Mouse (Mus musculus): ENCODE data around the gene Alms1. TPM values are rescaled to one million over a fixed set of nuclear protein-coding genes. Genes with fewer than 3 reads are reported as not detected.

Alms1 gene
- total and polyA plus RNA-seq, 3 experiments, result 0.51 to 2.0 (median 1.8) TPM

GRCm38 (mm10) chr6:85590116-85590515 lies 2.8 kb downstream of the Alms1 start:
- no peaks in the 10 kb centered on the region for H3K79me2 ChIP-seq (replicated peaks; ENCODE audit: control insufficient read depth, insufficient read depth, low read length)
- no peaks in the 10 kb centered on the region for H3K27me3 ChIP-seq (ENCODE audit: control insufficient read depth, insufficient read depth, low read length)
- no peak for DNase-seq
- H3K9ac ChIP-seq (ENCODE audit: low read depth, low read length), result no peak overlapping the region
- no peaks in the 10 kb centered on the region for H3K36me3 ChIP-seq (ENCODE audit: control insufficient read depth, insufficient read depth, low read length)
- TF ChIP-seq POLR2A (IDR thresholded peaks at IDR 0.05; ENCODE audit: insufficient read depth, low read depth, low read length) (no peak), EP300 (IDR thresholded peaks at IDR 0.05; ENCODE audit: insufficient read depth, low read depth, low read length) (no peak), CTCF (IDR thresholded peaks at IDR 0.05) (no peak)
- 70% methylated on average over 2 of the region's 2 CpGs for WGBS
- no peak overlapping the region for H3K4me3 ChIP-seq
- intact Hi-C loops (cut with DNase I), result no loop called here
- H3K27ac ChIP-seq, result no peak overlapping the region
- H3K4me1 ChIP-seq (ENCODE audit: control insufficient read depth, insufficient read depth, low read length), result no peaks in the 10 kb centered on the region

- intact Hi-C loops (cut with DNase I), result no loop called here
- 30% methylated on average over 1 of the region's 1 CpGs for WGBS
- TF ChIP-seq POLR2A (IDR thresholded peaks at IDR 0.05; ENCODE audit: insufficient read depth, low read depth, low read length) (no peak), CTCF (IDR thresholded peaks at IDR 0.05) (no peak), EP300 (IDR thresholded peaks at IDR 0.05; ENCODE audit: insufficient read depth, low read depth, low read length) (no peak)
- Histone ChIP-seq H3K79me2 (replicated peaks; ENCODE audit: control insufficient read depth, insufficient read depth, low read length) (no peaks in the 10 kb centered on the region), H3K27ac (no peak overlapping the region), H3K27me3 (ENCODE audit: control insufficient read depth, insufficient read depth, low read length) (no peaks in the 10 kb centered on the region), H3K4me1 (ENCODE audit: control insufficient read depth, insufficient read depth, low read length) (no peaks in the 10 kb centered on the region), H3K9ac (ENCODE audit: low read depth, low read length) (no peak overlapping the region), H3K4me3 (no peak overlapping the region), H3K36me3 (ENCODE audit: control insufficient read depth, insufficient read depth, low read length) (no peaks in the 10 kb centered on the region)
- no peak for DNase-seq
Measured at GRCm38 (mm10) chr6:85599310-85599709, 12.0 kb downstream of the Alms1 start.

GRCm38 (mm10) chr6:85610511-85610910 lies 23.2 kb downstream of the Alms1 start:
- DNase-seq, result no peak
- Histone ChIP-seq H3K4me3 (no peak overlapping the region), H3K79me2 (replicated peaks; ENCODE audit: control insufficient read depth, insufficient read depth, low read length) (no peaks in the 10 kb centered on the region), H3K27ac (no peak overlapping the region), H3K9ac (ENCODE audit: low read depth, low read length) (no peak overlapping the region), H3K4me1 (ENCODE audit: control insufficient read depth, insufficient read depth, low read length) (no peaks in the 10 kb centered on the region), H3K27me3 (ENCODE audit: control insufficient read depth, insufficient read depth, low read length) (no peaks in the 10 kb centered on the region), H3K36me3 (ENCODE audit: control insufficient read depth, insufficient read depth, low read length) (0 out of 2 replicates have a peak, but pooled peaks cover 2% of the 10 kb centered on the region)
- 100% methylated on average over 1 of the region's 1 CpGs for WGBS
- TF ChIP-seq POLR2A (IDR thresholded peaks at IDR 0.05; ENCODE audit: insufficient read depth, low read depth, low read length) (no peak), EP300 (IDR thresholded peaks at IDR 0.05; ENCODE audit: insufficient read depth, low read depth, low read length) (no peak), CTCF (IDR thresholded peaks at IDR 0.05) (no peak)
- intact Hi-C loops (cut with DNase I), result no loop called here

GRCm38 (mm10) chr6:85620826-85621225 lies 33.5 kb downstream of the Alms1 start:
- no peaks in the 10 kb centered on the region for H3K36me3 ChIP-seq (ENCODE audit: control insufficient read depth, insufficient read depth, low read length)
- TF ChIP-seq CTCF (IDR thresholded peaks at IDR 0.05) (no peak), EP300 (IDR thresholded peaks at IDR 0.05; ENCODE audit: insufficient read depth, low read depth, low read length) (no peak), POLR2A (IDR thresholded peaks at IDR 0.05; ENCODE audit: insufficient read depth, low read depth, low read length) (no peak)
- intact Hi-C loops (cut with DNase I), result no loop called here
- no peaks in the 10 kb centered on the region for H3K4me1 ChIP-seq (ENCODE audit: control insufficient read depth, insufficient read depth, low read length)
- no peaks in the 10 kb centered on the region for H3K79me2 ChIP-seq (replicated peaks; ENCODE audit: control insufficient read depth, insufficient read depth, low read length)
- 85% methylated on average over 4 of the region's 4 CpGs for WGBS
- H3K27ac ChIP-seq, result no peak overlapping the region
- H3K4me3 ChIP-seq, result no peak overlapping the region
- DNase-seq, result no peak
- H3K27me3 ChIP-seq (ENCODE audit: control insufficient read depth, insufficient read depth, low read length), result no peaks in the 10 kb centered on the region
- H3K9ac ChIP-seq (ENCODE audit: low read depth, low read length), result no peak overlapping the region

- intact Hi-C loops (cut with DNase I), result no loop called here
- Histone ChIP-seq H3K27ac (no peak overlapping the region), H3K9ac (ENCODE audit: low read depth, low read length) (no peak overlapping the region), H3K79me2 (replicated peaks; ENCODE audit: control insufficient read depth, insufficient read depth, low read length) (no peaks in the 10 kb centered on the region), H3K4me1 (ENCODE audit: control insufficient read depth, insufficient read depth, low read length) (no peaks in the 10 kb centered on the region), H3K36me3 (ENCODE audit: control insufficient read depth, insufficient read depth, low read length) (no peaks in the 10 kb centered on the region), H3K27me3 (ENCODE audit: control insufficient read depth, insufficient read depth, low read length) (no peaks in the 10 kb centered on the region), H3K4me3 (no peak overlapping the region)
- 84% methylated on average over 5 of the region's 5 CpGs for WGBS
- no peak for TF ChIP-seq CTCF (IDR thresholded peaks at IDR 0.05)
- no peak for TF ChIP-seq POLR2A (IDR thresholded peaks at IDR 0.05; ENCODE audit: insufficient read depth, low read depth, low read length)
- TF ChIP-seq EP300 (IDR thresholded peaks at IDR 0.05; ENCODE audit: insufficient read depth, low read depth, low read length), result no peak
- no peak for DNase-seq
Measured at GRCm38 (mm10) chr6:85621600-85621999, 34.3 kb downstream of the Alms1 start.

- TF ChIP-seq CTCF (IDR thresholded peaks at IDR 0.05), result no peak
- no peak for TF ChIP-seq EP300 (IDR thresholded peaks at IDR 0.05; ENCODE audit: insufficient read depth, low read depth, low read length)
- no peak for TF ChIP-seq POLR2A (IDR thresholded peaks at IDR 0.05; ENCODE audit: insufficient read depth, low read depth, low read length)
- Histone ChIP-seq H3K79me2 (replicated peaks; ENCODE audit: control insufficient read depth, insufficient read depth, low read length) (no peaks in the 10 kb centered on the region), H3K36me3 (ENCODE audit: control insufficient read depth, insufficient read depth, low read length) (no peaks in the 10 kb centered on the region), H3K9ac (ENCODE audit: low read depth, low read length) (no peak overlapping the region), H3K4me3 (no peak overlapping the region), H3K27me3 (ENCODE audit: control insufficient read depth, insufficient read depth, low read length) (no peaks in the 10 kb centered on the region), H3K4me1 (ENCODE audit: control insufficient read depth, insufficient read depth, low read length) (no peaks in the 10 kb centered on the region), H3K27ac (no peak overlapping the region)
- intact Hi-C loops (cut with DNase I), result no loop called here
- WGBS, result 95% methylated on average over 4 of the region's 4 CpGs
- no peak for DNase-seq
Measured at GRCm38 (mm10) chr6:85624511-85624910, 37.2 kb downstream of the Alms1 start.

Data from heart, adult 2 months (tissue).